Mouse (Mus musculus): ENCODE results near the gene Anks1b. TPM values are rescaled to one million over a fixed set of nuclear protein-coding genes. Genes with fewer than 3 reads are reported as not detected.
A peak's percentile ranks its signal among the peaks of the same experiment; 100 is the strongest.

Anks1b gene
- total RNA-seq, 2 experiments from 2014 or later = 454 to 510 TPM

GRCm38 (mm10) chr10:90493436-90493835, 620.1 kb downstream of the Anks1b start:
- intact Hi-C loops (cut with DNase I) = loop anchor here (5.0 kb wide), 2 partner anchors 84 to 184 kb away; no protein-coding TSS in a partner anchor
- peak; percentile 59 to 75 for DNase-seq (ENCODE audit: low spot score in 2 of 2)

DNA sequence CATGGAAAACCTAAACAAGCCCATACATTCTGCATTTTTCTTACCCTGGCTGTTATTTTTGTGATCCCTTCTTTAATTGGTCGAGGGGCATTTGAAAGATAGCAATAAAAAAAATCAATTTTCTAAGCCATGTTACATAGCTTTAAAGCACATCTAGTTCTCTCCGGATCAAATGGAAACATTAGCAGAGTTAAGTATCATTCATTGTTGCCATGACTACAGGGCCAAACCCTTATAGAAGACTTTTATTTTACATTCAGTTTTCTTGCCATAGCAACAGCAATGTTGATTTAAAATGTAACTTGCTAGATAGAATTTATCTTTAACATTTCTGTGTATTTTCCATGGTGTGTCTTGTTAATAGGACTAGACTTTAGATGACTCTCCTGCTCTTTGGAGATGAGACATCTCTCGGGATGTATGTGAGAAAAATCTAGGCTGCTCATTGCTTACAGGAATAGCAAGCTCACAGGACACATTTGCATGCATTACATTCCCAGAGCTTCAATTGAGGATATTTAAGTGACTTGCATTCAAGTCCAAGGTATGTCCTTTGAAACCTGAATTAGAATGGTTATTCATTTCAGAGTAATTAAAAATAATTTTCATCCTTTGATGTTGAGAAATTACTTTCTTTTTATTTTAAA, 620.8 kb downstream of the Anks1b start:
- DNase-seq (ENCODE audit: low spot score in 2 of 2) = peak; percentile 18 to 72
- intact Hi-C loops (cut with DNase I) = loop anchor here (5.0 kb wide), 2 partner anchors 83 to 183 kb away; no protein-coding TSS in a partner anchor

GRCm38 (mm10) chr10:90494981-90495516, 621.7 kb downstream of the Anks1b start:
- DNase-seq (ENCODE audit: low spot score in 2 of 2) = peak; percentile 49 to 87
- intact Hi-C loops (cut with DNase I) = loop anchor here (5.0 kb wide), 2 partner anchors 82 to 182 kb away; no protein-coding TSS in a partner anchor

- DNase-seq (ENCODE audit: low spot score in 2 of 2) = no peak
- intact Hi-C loops (cut with DNase I) = no loop called here
Observed at GRCm38 (mm10) chr10:90507561-90507960, 634.3 kb downstream of the Anks1b start.

DNA sequence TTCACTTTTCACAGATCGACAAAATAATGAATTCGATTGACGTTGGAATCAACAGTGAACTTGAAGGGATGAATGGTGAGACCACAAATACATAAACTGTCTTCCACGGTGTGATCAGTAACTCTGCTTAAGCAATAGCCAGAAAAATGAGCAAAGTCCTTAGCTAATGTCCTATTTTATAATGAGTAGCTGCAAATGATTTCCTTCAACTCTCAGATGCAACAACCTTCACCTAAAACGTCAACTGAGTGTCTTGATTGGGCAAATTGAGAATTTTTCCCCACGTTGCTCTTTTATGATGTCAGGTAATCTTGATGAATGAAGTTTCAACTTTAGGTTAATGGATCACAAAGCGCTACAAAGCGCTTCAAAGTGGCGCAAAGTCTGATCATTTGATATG, 639.5 kb downstream of the Anks1b start:
- intact Hi-C loops (cut with DNase I) = no loop called here
- no peak for DNase-seq (ENCODE audit: low spot score in 2 of 2)

DNA sequence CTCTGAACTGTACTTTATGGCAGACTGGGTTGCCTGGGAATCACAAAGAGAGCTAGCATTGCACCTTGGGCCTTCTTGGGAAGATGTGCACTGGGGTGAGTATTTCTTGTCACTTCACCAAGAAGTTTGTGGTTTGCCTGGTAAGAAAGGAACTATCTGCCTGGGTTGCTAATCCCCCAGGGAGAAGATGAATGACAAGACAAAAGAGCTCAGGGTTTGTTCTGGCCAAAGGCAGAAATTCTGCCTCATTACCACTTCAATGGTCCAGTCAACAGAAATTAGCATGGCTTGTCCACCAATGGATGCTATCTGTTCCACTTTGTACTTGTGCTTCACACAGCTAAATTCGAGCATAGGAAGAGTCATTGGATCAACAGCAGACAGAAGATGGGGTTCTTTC, 658.5 kb downstream of the Anks1b start:
- no peak for DNase-seq (ENCODE audit: low spot score in 2 of 2)
- intact Hi-C loops (cut with DNase I) = no loop called here

- DNase-seq (ENCODE audit: low spot score in 2 of 2) = no peak
- intact Hi-C loops (cut with DNase I) = no loop called here
Observed at GRCm38 (mm10) chr10:90535370-90535769, 662.1 kb downstream of the Anks1b start.

GRCm38 (mm10) chr10:90546635-90547034, 673.3 kb downstream of the Anks1b start:
- DNase-seq (ENCODE audit: low spot score in 2 of 2) = peak; percentile 22 to 67
- intact Hi-C loops (cut with DNase I) = no loop called here

- no peak for DNase-seq (ENCODE audit: low spot score in 2 of 2)
- intact Hi-C loops (cut with DNase I) = no loop called here
Observed at GRCm38 (mm10) chr10:90562906-90563305, 689.6 kb downstream of the Anks1b start.

DNA sequence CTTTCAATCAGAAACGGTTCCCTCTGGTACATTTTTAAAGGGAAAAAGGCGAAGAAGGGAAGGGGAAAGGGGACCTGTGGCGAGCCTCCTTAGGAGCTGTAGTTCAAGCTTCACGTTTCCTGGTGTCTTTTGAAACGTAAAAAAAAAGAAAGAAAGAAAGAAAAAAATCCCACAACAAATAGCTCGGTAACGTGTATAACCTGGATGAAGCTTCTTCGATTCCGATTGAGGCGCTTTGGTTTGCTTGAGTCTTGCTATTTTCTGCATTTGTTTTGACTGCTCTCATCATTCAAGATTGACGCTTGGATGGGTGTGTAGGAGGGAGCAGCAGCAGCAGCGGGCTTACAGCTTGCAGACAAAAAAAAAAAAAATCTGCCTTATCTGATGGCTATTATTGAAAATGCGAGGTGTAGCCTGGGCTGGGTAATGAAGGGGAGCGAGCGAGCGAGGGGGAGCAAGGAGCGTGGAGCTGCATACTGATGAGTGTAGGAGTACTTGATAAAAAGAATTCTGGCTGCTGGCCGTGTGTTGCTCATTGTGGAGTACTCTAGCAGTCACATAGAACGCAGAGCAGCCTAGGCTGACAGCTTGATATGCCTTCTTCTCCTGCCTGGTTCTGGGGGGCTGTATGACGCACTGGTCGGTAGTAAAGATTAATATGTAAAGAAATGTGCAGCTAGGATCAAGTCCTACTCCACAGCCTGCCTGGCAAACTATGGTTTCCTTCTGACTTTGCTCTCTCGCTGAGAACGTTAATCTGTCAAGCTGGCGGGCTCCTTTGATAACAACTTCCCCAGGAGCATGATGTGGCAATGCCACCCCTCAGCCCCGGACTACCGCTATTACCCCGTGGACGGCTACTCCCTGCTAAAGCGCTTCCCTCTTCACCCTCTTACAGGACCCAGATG, 703.1 kb downstream of the Anks1b start:
- peak; percentile 75 to 90 for DNase-seq (ENCODE audit: low spot score in 2 of 2)
- intact Hi-C loops (cut with DNase I) = loop anchor here (5.0 to 10.0 kb wide), 5 partner anchors 84 to 432 kb away; no protein-coding TSS in a partner anchor

DNA sequence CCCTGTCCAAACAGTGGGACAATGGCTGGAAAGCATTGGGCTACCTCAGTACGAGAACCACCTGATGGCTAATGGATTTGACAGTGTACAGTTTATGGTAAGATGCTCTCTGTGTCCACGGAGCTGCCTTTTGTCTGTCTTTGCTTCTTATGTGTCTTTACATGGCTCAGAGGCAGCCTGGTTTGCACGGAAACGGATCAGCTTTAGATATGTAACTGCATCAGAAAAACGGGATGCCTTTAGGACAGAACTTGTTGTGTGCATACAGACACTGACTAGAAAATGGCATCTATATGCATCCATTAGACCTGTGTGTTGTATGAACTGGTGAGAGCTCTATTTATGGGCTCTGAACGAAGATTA, 703.8 kb downstream of the Anks1b start:
- no peak for DNase-seq (ENCODE audit: low spot score in 2 of 2)
- intact Hi-C loops (cut with DNase I) = loop anchor here (5.0 to 10.0 kb wide), 5 partner anchors 85 to 432 kb away; no protein-coding TSS in a partner anchor

- intact Hi-C loops (cut with DNase I) = loop anchor here (5.0 to 10.0 kb wide), 5 partner anchors 85 to 433 kb away; no protein-coding TSS in a partner anchor
- DNase-seq (ENCODE audit: low spot score in 2 of 2) = no peak
Observed at GRCm38 (mm10) chr10:90577777-90578176, 704.5 kb downstream of the Anks1b start.

- intact Hi-C loops (cut with DNase I) = loop anchor here (5.0 to 10.0 kb wide), 6 partner anchors 88 to 435 kb away; no protein-coding TSS in a partner anchor
- DNase-seq (ENCODE audit: low spot score in 2 of 2) = no peak
Observed at GRCm38 (mm10) chr10:90579970-90580369, 706.7 kb downstream of the Anks1b start.

DNA sequence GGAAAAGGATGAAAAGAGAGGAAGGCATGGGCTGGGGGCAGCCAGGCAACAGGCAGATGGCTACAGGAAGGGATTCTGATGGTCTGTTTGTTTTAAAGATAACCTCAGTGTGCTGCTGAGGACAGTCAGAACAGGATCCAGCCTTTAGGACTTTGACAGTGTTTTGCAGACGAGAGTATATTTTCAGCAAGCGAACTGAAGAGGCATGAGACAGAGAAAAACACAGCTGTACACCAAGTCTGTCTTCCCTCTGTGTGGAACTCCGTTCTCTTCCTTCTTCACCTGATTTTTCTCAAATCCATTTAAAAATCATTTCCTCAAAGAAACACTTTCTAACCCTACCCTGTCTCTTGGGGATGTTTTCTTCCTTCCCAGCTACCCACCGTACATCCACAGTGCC, 710.7 kb downstream of the Anks1b start:
- DNase-seq (ENCODE audit: low spot score in 2 of 2) = no peak
- intact Hi-C loops (cut with DNase I) = loop anchor here (5.0 kb wide), 1 partner anchor 152 kb away; no protein-coding TSS in a partner anchor

DNA sequence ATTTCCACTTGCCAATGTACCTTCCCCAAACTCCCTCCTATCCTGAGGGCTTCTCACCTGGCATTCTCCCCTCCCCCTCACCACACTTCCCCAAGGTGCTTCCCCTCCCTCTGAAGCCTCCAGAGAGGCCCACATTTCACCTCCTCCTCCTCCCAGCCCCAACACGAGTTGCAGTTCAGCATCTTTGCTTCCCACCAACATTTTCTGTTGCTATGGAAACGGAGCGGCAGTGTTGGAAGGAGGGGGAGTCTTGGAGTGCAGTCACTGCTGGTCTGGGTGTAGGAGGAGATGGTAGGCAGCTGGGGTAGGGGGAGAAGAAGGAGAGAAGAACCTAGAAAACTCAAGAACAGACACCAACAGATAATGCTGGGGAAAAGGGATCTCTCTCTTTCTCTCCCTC, 722.8 kb downstream of the Anks1b start:
- intact Hi-C loops (cut with DNase I) = loop anchor here (1.0 to 5.0 kb wide), 2 partner anchors 41 to 81 kb away; no protein-coding TSS in a partner anchor
- DNase-seq (ENCODE audit: low spot score in 2 of 2) = peak; percentile 58 to 93

DNA sequence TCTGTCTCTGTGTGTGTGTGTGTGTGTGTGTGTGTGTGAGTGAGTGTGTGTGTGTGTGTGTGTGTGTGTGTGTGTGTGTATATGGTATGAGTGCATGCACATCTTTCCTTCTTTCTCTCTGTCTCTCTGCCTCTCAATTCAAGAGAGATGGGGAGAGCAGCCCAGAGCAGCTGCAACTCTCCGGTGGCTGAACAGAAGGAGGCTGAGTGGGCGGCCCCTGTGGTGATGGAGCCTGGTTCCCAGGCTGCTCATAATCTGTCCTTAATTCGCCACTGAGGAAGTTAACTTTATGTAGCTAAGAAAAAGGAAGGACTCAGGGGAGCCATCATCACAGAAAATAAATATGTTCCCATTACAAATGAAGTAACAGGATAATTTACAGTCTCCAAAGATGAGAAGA, 723.3 kb downstream of the Anks1b start:
- DNase-seq (ENCODE audit: low spot score in 2 of 2) = peak; percentile 63 to 91
- intact Hi-C loops (cut with DNase I) = loop anchor here (1.0 to 5.0 kb wide), 2 partner anchors 41 to 81 kb away; no protein-coding TSS in a partner anchor

DNA sequence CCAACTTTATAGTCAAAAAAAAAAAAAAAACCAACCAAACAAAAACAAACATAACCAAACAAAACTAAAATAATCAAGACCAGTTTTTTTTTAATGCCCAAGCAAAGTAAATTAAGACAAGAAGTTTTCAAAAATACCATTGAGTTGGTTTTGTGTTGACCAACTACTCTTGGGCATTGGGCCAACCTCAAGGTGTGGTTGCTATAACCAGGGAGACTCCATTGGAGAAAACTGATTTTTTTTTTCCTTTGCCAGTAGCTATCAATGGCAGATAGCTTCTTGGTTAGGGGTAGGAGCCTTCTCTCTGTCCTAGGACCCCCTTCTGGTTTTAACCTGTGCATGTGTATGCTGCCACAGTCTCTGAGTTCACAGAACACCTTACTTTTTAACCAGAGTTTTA, 725.8 kb downstream of the Anks1b start:
- no peak for DNase-seq (ENCODE audit: low spot score in 2 of 2)

GRCm38 (mm10) chr10:90599726-90600531, 726.6 kb downstream of the Anks1b start:
- no peak for DNase-seq (ENCODE audit: low spot score in 2 of 2)
- intact Hi-C loops (cut with DNase I) = loop anchor here (5.0 kb wide), 1 partner anchor 37 kb away; no protein-coding TSS in a partner anchor

More for the DNA sequence above, 725.8 kb downstream of the Anks1b start:
- intact Hi-C loops (cut with DNase I) = loop anchor here (5.0 kb wide), 1 partner anchor 38 kb away; no protein-coding TSS in a partner anchor

DNA sequence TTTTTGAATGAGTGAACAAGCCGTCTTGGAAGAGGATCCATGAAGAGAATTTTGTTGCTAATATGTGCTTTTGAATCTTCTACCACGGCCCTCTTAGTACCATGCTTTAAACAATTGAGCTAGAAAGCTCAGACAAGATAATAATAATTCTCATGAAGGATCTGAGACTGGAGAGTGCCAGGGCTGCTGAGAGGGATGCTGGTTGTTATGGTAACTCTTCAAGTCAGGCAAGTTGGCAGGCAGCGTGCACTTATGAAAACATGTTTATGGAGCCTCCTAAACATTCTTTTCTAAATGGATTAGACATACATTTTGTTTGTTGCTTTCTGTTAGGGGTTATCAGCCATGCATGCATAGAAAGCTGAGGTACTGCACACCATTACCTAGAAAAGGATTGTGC, 734.3 kb downstream of the Anks1b start:
- intact Hi-C loops (cut with DNase I) = no loop called here
- no peak for DNase-seq (ENCODE audit: low spot score in 2 of 2)
